Mouse (Mus musculus) CH12.LX (cell line): ENCODE measurements at regions not wholly inside any gene's neighbourhood (a gene's known extent, or its start where the extent isn't known, plus 50 kb on each side); places are given as distances from the start of the nearest gene placed in this dataset.

Experiments used
- CTCF ChIP-seq, 2 experiments: IDR thresholded peaks in 1 of 2; conservative IDR thresholded peaks in 1 of 2; 2 replicates each; pipeline ENCODE4 v1.5.1; 2011 to 2012; ENCODE audit warnings: low read depth in 2 of 2, low read length in 2 of 2, improper control_type of control experiment in 1 of 2, inconsistent platforms in 1 of 2, mild to moderate bottlenecking in 1 of 2, moderate library complexity in 1 of 2
- E2F4 ChIP-seq: IDR thresholded peaks from 2 replicates; pipeline ENCODE4 v1.6.1; 2011; ENCODE audit warnings: low read depth, low read length, improper control_type of control experiment; ENCODE audit not compliant: insufficient replicate concordance
- MYC ChIP-seq: IDR thresholded peaks from 2 replicates; pipeline ENCODE4 v1.6.1; 2011; ENCODE audit warnings: low read depth, mild to moderate bottlenecking, improper control_type of control experiment, low read length
- POLR2A ChIP-seq: IDR thresholded peaks from 2 replicates; pipeline ENCODE4 v1.6.1; 2011; ENCODE audit warnings: low read depth, mild to moderate bottlenecking, improper control_type of control experiment, low read length
- USF1 ChIP-seq: IDR thresholded peaks from 2 replicates; pipeline ENCODE4 v1.6.1; 2014; ENCODE audit warnings: low read depth, mild to moderate bottlenecking, inconsistent platforms, low read length, improper control_type of control experiment
- ZC3H11A ChIP-seq: IDR thresholded peaks from 2 replicates; pipeline ENCODE4 v1.6.1; 2012; ENCODE audit warnings: low read depth, mild to moderate bottlenecking, inconsistent platforms, low read length, improper control_type of control experiment
- ZKSCAN1 ChIP-seq: IDR thresholded peaks from 2 replicates; pipeline ENCODE4 v1.6.1; 2012; ENCODE audit warnings: low read depth, inconsistent platforms, low read length, improper control_type of control experiment, borderline replicate concordance

GRCm38 (mm10) chr4:105584329-105584925 is 205.2 kb upstream of the Gm12728 start:
- no peak for TF ChIP-seq CTCF (conservative IDR thresholded peaks at IDR 0.05 in 1 of 2, IDR thresholded peaks at IDR 0.05 in 1 of 2; ENCODE audit: low read depth in 2 of 2, low read length in 2 of 2)
- no peak for TF ChIP-seq ZKSCAN1
- TF ChIP-seq MYC, result no peak
- TF ChIP-seq ZC3H11A, result no peak
- no peak for TF ChIP-seq USF1
- no peak for TF ChIP-seq POLR2A
- no peak for TF ChIP-seq E2F4
